Mouse (Mus musculus) megakaryocyte progenitor cell, adult 5-6 weeks (primary cell): Measurements from ENCODE around the gene Tfdp2. TPM values are rescaled to one million over a fixed set of nuclear protein-coding genes. Genes with fewer than 3 reads are reported as not detected.
"Not testable (repeated sequence)": the region's sequence is repeated elsewhere in the genome, so short reads cannot be mapped to it uniquely, and the experiment has no call there.

Source experiments
- ATAC-seq: replicated peaks from 2 replicates; pipeline ENCODE4 v1.8.0; 2016; ENCODE audit warnings: mild to moderate bottlenecking, moderate TSS enrichment, inconsistent platforms; ENCODE audit not compliant: poor library complexity
- total RNA-seq, 2 experiments: library from RNA; stranded (forward) in 1 of 2; stranded (reverse) in 1 of 2; fragments of 157-497, 149-512 nt in 1 of 2; fragments of 200-1000 nt in 1 of 2; gene quantifications; 2 replicates each; pipeline versions ENCODE4 v1.2.3 to v1.2.4; 2015 to 2017

Tfdp2 gene
- total RNA-seq, 2 experiments from 2014 or later, result 25.2 to 35.0 TPM

GRCm38 (mm10) chr9:96292144-96292543 lies 96.1 kb downstream of the Tfdp2 start:
- no peak for ATAC-seq

GRCm38 (mm10) chr9:96299324-96300008 lies 103.4 kb downstream of the Tfdp2 start:
- ATAC-seq, result 0 out of 2 replicates have a peak, but pooled peaks have one; percentile 31

- ATAC-seq, result no peak
Observed at GRCm38 (mm10) chr9:96308816-96309215, 112.7 kb downstream of the Tfdp2 start.

GRCm38 (mm10) chr9:96312074-96312473 lies 116.0 kb downstream of the Tfdp2 start:
- ATAC-seq, result no peak

GRCm38 (mm10) chr9:96319333-96319732 lies 123.3 kb downstream of the Tfdp2 start:
- no peak for ATAC-seq

GRCm38 (mm10) chr9:96320551-96320980 lies 124.5 kb downstream of the Tfdp2 start:
- ATAC-seq, result no peak

GRCm38 (mm10) chr9:96322411-96323152 lies 126.5 kb downstream of the Tfdp2 start:
- ATAC-seq, result no peak

- ATAC-seq, result no peak
Observed at GRCm38 (mm10) chr9:96324502-96324901, 128.4 kb downstream of the Tfdp2 start.

- ATAC-seq, result peak; percentile 19; the same call in 1 of the 2 replicates
Observed at GRCm38 (mm10) chr9:96326496-96326923, 130.4 kb downstream of the Tfdp2 start.

- ATAC-seq, result no peak
Observed at GRCm38 (mm10) chr9:96328226-96328625, 132.2 kb downstream of the Tfdp2 start.

- ATAC-seq, result no peak
Observed at GRCm38 (mm10) chr9:96331146-96331545, 135.1 kb downstream of the Tfdp2 start.

- ATAC-seq, result no peak
Observed at GRCm38 (mm10) chr9:96345750-96346149, 149.7 kb downstream of the Tfdp2 start.

- ATAC-seq, result no peak
Observed at GRCm38 (mm10) chr9:96348885-96349284, 152.8 kb downstream of the Tfdp2 start.

- peak; percentile 75 for ATAC-seq
Observed at GRCm38 (mm10) chr9:96350010-96350409, 153.9 kb downstream of the Tfdp2 start.

GRCm38 (mm10) chr9:96350476-96350875 lies 154.4 kb downstream of the Tfdp2 start:
- ATAC-seq, result no peak

- ATAC-seq, result not testable (repeated sequence)
Observed at GRCm38 (mm10) chr9:96351771-96352170, 155.7 kb downstream of the Tfdp2 start.

- no peak for ATAC-seq
Observed at GRCm38 (mm10) chr9:96353121-96353769, 157.2 kb downstream of the Tfdp2 start.

- peak; percentile 96 for ATAC-seq
Observed at GRCm38 (mm10) chr9:96353799-96354198, 157.7 kb downstream of the Tfdp2 start.

- ATAC-seq, result no peak
Observed at GRCm38 (mm10) chr9:96360056-96360455, 164.0 kb downstream of the Tfdp2 start.

- ATAC-seq, result peak; percentile 45
Observed at GRCm38 (mm10) chr9:96363581-96364140, 167.6 kb downstream of the Tfdp2 start.

- peak; percentile 88 for ATAC-seq
Observed at GRCm38 (mm10) chr9:96364141-96364838, 168.2 kb downstream of the Tfdp2 start, which contains the start of gene Atp1b3. Gene Atp1b3 (minus strand): TSS chr9:96364442.
